Mouse (Mus musculus) MEL (cell line): ENCODE results near the gene Tomm7. TPM values are rescaled to one million over a fixed set of nuclear protein-coding genes. Genes with fewer than 3 reads are reported as not detected.
"Not testable (repeated sequence)": the region's sequence is repeated elsewhere in the genome, so short reads cannot be mapped to it uniquely, and the experiment has no call there.

Source experiments
- DNase-seq: peaks from one replicate; pipeline ENCODE4 v3.0.0; 2011; ENCODE audit warnings: low read depth, low spot score
- H3K27ac ChIP-seq: 2 replicates; pipeline ENCODE4 v1.5.1; 2012; ENCODE audit warnings: low read depth, mild to moderate bottlenecking, control low read depth, low read length, moderate library complexity; ENCODE audit not compliant: control insufficient read depth
- H3K27me3 ChIP-seq, 2 experiments: fragments of 150-350 bp in 1 of 2; sonication (generic) in 1 of 2; 2 replicates each; pipeline ENCODE4 v1.6.1; 2012; ENCODE audit warnings: low read length in 2 of 2, mild to moderate bottlenecking in 2 of 2, improper control_type of control experiment in 1 of 2, moderate library complexity in 1 of 2; ENCODE audit not compliant: insufficient read depth in 2 of 2, control insufficient read depth in 1 of 2
- H3K36me3 ChIP-seq, 2 experiments: 2 replicates each; pipeline ENCODE4 v1.6.1; 2012 to 2014; ENCODE audit warnings: low read length in 2 of 2, improper control_type of control experiment in 1 of 2, inconsistent platforms in 1 of 2, mild to moderate bottlenecking in 1 of 2; ENCODE audit not compliant: insufficient read depth in 2 of 2, control insufficient read depth in 1 of 2
- H3K4me1 ChIP-seq, 2 experiments: fragments of 150-350 bp in 1 of 2; sonication (generic) in 1 of 2; 2 replicates each; pipeline ENCODE4 v1.6.1; 2012; ENCODE audit warnings: low read length in 2 of 2, improper control_type of control experiment in 1 of 2, mild to moderate bottlenecking in 1 of 2; ENCODE audit not compliant: insufficient read depth in 2 of 2, control insufficient read depth in 1 of 2
- H3K4me3 ChIP-seq, 2 experiments: fragments of 150-350 bp in 1 of 2; sonication (generic) in 1 of 2; 2 replicates each; pipeline ENCODE4 v1.5.1; 2012; ENCODE audit warnings: low read depth in 2 of 2, low read length in 2 of 2, mild to moderate bottlenecking in 2 of 2, moderate library complexity in 2 of 2, control low read depth in 1 of 2, improper control_type of control experiment in 1 of 2; ENCODE audit not compliant: control insufficient read depth in 1 of 2, insufficient read depth in 1 of 2
- H3K79me2 ChIP-seq: 2 replicates; pipeline ENCODE4 v1.6.1; 2012; ENCODE audit warnings: mild to moderate bottlenecking, low read length, moderate library complexity; ENCODE audit not compliant: control insufficient read depth, poor library complexity, insufficient read depth
- H3K9ac ChIP-seq: 2 replicates; pipeline ENCODE4 v1.6.1; 2012; ENCODE audit warnings: low read depth, mild to moderate bottlenecking, control low read depth, low read length, moderate library complexity; ENCODE audit not compliant: control insufficient read depth, poor library complexity, severe bottlenecking
- H3K9me3 ChIP-seq: fragments of 150-350 bp; sonication (generic); replicated peaks from 2 replicates; pipeline ENCODE4 v1.6.1; 2012; ENCODE audit warnings: mild to moderate bottlenecking, low read length, improper control_type of control experiment, moderate library complexity; ENCODE audit not compliant: insufficient read depth
- CTCF ChIP-seq, 3 experiments: IDR thresholded peaks in 2 of 3; conservative IDR thresholded peaks in 1 of 3; 2 replicates each; pipeline ENCODE4 v1.5.1; 2011 to 2012; ENCODE audit warnings: low read length in 3 of 3, low read depth in 2 of 3, mild to moderate bottlenecking in 2 of 3, improper control_type of control experiment in 1 of 3, inconsistent platforms in 1 of 3, mixed read lengths in 1 of 3, moderate library complexity in 1 of 3; ENCODE audit not compliant: control insufficient read depth in 1 of 3, insufficient read depth in 1 of 3, poor library complexity in 1 of 3, severe bottlenecking in 1 of 3
- GABPA ChIP-seq: IDR thresholded peaks from 2 replicates; pipeline ENCODE4 v1.6.1; 2012; ENCODE audit warnings: low read depth, mild to moderate bottlenecking, inconsistent platforms, low read length, improper control_type of control experiment, moderate library complexity
- GATA1 ChIP-seq: IDR thresholded peaks from 2 replicates; pipeline ENCODE4 v1.6.1; 2011; ENCODE audit warnings: low read depth, low read length, improper control_type of control experiment
- NRF1 ChIP-seq: IDR thresholded peaks from 2 replicates; pipeline ENCODE4 v1.6.1; 2014; ENCODE audit warnings: low read depth, mild to moderate bottlenecking, inconsistent platforms, low read length, improper control_type of control experiment, moderate library complexity; ENCODE audit not compliant: poor library complexity, insufficient read depth, severe bottlenecking
- POLR2AphosphoS5 ChIP-seq: IDR thresholded peaks from 2 replicates; pipeline ENCODE4 v1.6.1; 2012; ENCODE audit warnings: low read depth, borderline replicate concordance, mild to moderate bottlenecking, inconsistent platforms, low read length, moderate library complexity, mixed read lengths
- RCOR1 ChIP-seq: IDR thresholded peaks from 2 replicates; pipeline ENCODE4 v1.6.1; 2012; ENCODE audit warnings: low read depth, mild to moderate bottlenecking, inconsistent platforms, low read length, improper control_type of control experiment
- SMC3 ChIP-seq: IDR thresholded peaks from 2 replicates; pipeline ENCODE4 v1.6.1; 2011; ENCODE audit warnings: low read depth, low read length, improper control_type of control experiment
- TBP ChIP-seq: IDR thresholded peaks from 2 replicates; pipeline ENCODE4 v1.8.0; 2011; ENCODE audit warnings: low read depth, low read length, improper control_type of control experiment
- USF1 ChIP-seq: IDR thresholded peaks from 2 replicates; pipeline ENCODE4 v1.6.1; 2014; ENCODE audit warnings: low read depth, mild to moderate bottlenecking, inconsistent platforms, low read length, improper control_type of control experiment, moderate library complexity
- ZKSCAN1 ChIP-seq: IDR thresholded peaks from 2 replicates; pipeline ENCODE4 v1.6.1; 2012; ENCODE audit warnings: low read depth, mild to moderate bottlenecking, inconsistent platforms, low read length, improper control_type of control experiment, moderate library complexity
- polyA plus RNA-seq, 2 experiments: library from polyadenylated mRNA; stranded (reverse) in 1 of 2; unstranded in 1 of 2; fragments of >175 nt in 1 of 2; fragments of >200 nt in 1 of 2; gene quantifications; 2 replicates each; pipeline versions ENCODE4 v1.2.1 to v1.2.4; 2012; ENCODE audit warnings: low replicate concordance in 2 of 2, low read depth in 1 of 2; ENCODE audit not compliant: insufficient read length in 2 of 2, insufficient read depth in 1 of 2, missing spikeins in 1 of 2
- total RNA-seq: library from RNA; depleted of rRNA; stranded (reverse); fragments of 300-350 nt; gene quantifications from 2 replicates; pipeline ENCODE4 v1.2.3, GENCODE M21; 2012

Gene Tomm7
- total and polyA plus RNA-seq, 3 experiments: 194 to 239 TPM; not detected in 1

GRCm38 (mm10) chr5:23889461-23889860, 45.5 kb upstream of the Tomm7 start:
- DNase-seq: peak; percentile 35
- no peak for TF ChIP-seq USF1
- peak; percentile 5 to 33 (median 13); a peak in 3 of 6 replicates for TF ChIP-seq CTCF (IDR thresholded peaks at IDR 0.05 in 2 of 3, conservative IDR thresholded peaks at IDR 0.05 in 1 of 3; ENCODE audit: control insufficient read depth in 1 of 3, insufficient read depth in 1 of 3, low read depth in 2 of 3, low read length in 3 of 3, poor library complexity in 1 of 3, severe bottlenecking in 1 of 3)
- TF ChIP-seq SMC3: peak; percentile 24; the same call in 1 of the 2 replicates
- H3K9me3 ChIP-seq: no peaks in the 10 kb centered on the region
- H3K27ac ChIP-seq: no peak overlapping the region
- no peaks in the 10 kb centered on the region for H3K79me2 ChIP-seq
- H3K9ac ChIP-seq: no peak overlapping the region
- peaks cover 7 to 11% of the 10 kb centered on the region in 2 experiments for H3K4me1 ChIP-seq
- no peak overlapping the region for H3K4me3 ChIP-seq
- H3K27me3 ChIP-seq: no peaks in the 10 kb centered on the region; a peak in 2 of 4 replicates
- peaks cover 0 to 6% of the 10 kb centered on the region in 2 experiments; a peak in 1 of 4 replicates for H3K36me3 ChIP-seq

GRCm38 (mm10) chr5:23887111-23887510, 43.1 kb upstream of the Tomm7 start:
- Histone ChIP-seq H3K27me3 (no peaks in the 10 kb centered on the region; a peak in 2 of 4 replicates), H3K36me3 (no peaks in the 10 kb centered on the region), H3K27ac (no peak overlapping the region), H3K4me1 (no peaks in the 10 kb centered on the region), H3K4me3 (no peak overlapping the region), H3K79me2 (no peaks in the 10 kb centered on the region), H3K9ac (no peak overlapping the region), H3K9me3 (no peaks in the 10 kb centered on the region)
- no peak for TF ChIP-seq TBP
- no peak for DNase-seq

GRCm38 (mm10) chr5:23874457-23874856, 30.5 kb upstream of the Tomm7 start:
- Histone ChIP-seq H3K9me3 (no peaks in the 10 kb centered on the region), H3K79me2 (no peaks in the 10 kb centered on the region), H3K4me1 (peaks cover 0 to 3% of the 10 kb centered on the region in 2 experiments; a peak in 1 of 4 replicates), H3K27ac (no peak overlapping the region), H3K36me3 (no peaks in the 10 kb centered on the region), H3K27me3 (peaks cover 0 to 1% of the 10 kb centered on the region in 2 experiments; a peak in 2 of 4 replicates), H3K9ac (no peak overlapping the region), H3K4me3 (no peak overlapping the region)
- no peak for DNase-seq
- TF ChIP-seq RCOR1: no peak
- peak; percentile 79 for TF ChIP-seq ZKSCAN1

- H3K4me1 ChIP-seq: peaks cover 0 to 3% of the 10 kb centered on the region in 2 experiments; a peak in 1 of 4 replicates
- H3K4me3 ChIP-seq: no peak overlapping the region
- H3K27ac ChIP-seq: no peak overlapping the region
- DNase-seq: no peak
- H3K79me2 ChIP-seq: no peaks in the 10 kb centered on the region
- H3K36me3 ChIP-seq: no peaks in the 10 kb centered on the region
- TF ChIP-seq GATA1 (no peak), GABPA (no peak), NRF1 (no peak), USF1 (no peak), POLR2AphosphoS5 (no peak), RCOR1 (no peak)
- H3K27me3 ChIP-seq: peaks cover 0 to 1% of the 10 kb centered on the region in 2 experiments; a peak in 2 of 4 replicates
- H3K9ac ChIP-seq: no peak overlapping the region
- no peaks in the 10 kb centered on the region for H3K9me3 ChIP-seq
Measured at GRCm38 (mm10) chr5:23872586-23872985, 28.6 kb upstream of the Tomm7 start.

- DNase-seq, H3K36me3 ChIP-seq, H3K4me1 ChIP-seq, H3K4me3 ChIP-seq, H3K9ac ChIP-seq, H3K27ac ChIP-seq, H3K27me3 ChIP-seq, H3K79me2 ChIP-seq, H3K9me3 ChIP-seq: not testable (repeated sequence)
Measured at GRCm38 (mm10) chr5:23871323-23871722, 27.4 kb upstream of the Tomm7 start.
